Mouse (Mus musculus) embryo, embryonic 11 days (tissue): ENCODE data around the gene Ndufs5.
A peak's percentile ranks its signal among the peaks of the same experiment; 100 is the strongest.

Source experiments
- DNase-seq: peaks from one replicate; pipeline ENCODE4 v3.0.0-alpha.2; 2015

Gene Ndufs5

DNA sequence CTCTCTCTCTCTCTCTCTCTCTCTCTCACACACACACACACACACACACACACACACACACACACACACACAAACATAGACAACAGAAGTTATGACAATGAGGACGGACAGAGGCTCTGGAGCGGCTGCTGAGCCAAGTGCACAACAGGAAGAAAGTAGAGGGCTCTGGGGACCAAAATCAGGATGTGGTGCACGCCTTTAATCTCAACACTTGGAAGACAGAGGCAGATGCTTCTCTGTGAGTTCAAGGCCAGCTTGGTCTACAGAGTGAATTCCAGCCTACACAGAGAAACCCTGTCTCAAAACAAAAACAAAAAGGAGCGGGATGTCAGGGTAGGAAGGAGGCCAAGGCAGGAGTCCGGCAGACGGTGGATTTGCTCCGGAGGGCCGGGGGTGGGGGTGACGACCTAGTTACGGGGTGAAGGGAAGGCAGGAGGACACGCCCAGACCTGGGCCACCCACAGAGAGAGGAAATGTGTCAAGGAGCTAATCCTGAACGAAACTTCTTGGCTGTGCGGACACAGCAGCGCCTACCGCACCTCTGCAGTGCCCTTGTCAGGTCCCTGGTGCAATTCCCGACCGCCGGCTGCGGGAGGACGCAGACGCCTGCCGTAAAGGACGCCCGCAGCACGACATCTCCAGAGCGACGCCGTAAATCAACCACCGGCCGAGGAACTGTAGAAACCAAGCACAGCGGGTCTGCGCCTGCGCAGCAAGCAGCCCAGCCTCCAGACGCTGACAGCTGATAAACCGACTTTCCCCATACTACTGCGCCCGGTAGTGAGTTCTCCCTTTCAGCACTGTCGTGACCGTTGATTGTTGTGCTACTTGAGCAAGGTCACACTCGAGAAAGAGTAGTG, at the start of gene Ndufs5:
Gene Ndufs5 (minus strand): TSS at position 629 of the 860 bp plus-strand sequence.
- DNase-seq: peak; percentile 97

DNA sequence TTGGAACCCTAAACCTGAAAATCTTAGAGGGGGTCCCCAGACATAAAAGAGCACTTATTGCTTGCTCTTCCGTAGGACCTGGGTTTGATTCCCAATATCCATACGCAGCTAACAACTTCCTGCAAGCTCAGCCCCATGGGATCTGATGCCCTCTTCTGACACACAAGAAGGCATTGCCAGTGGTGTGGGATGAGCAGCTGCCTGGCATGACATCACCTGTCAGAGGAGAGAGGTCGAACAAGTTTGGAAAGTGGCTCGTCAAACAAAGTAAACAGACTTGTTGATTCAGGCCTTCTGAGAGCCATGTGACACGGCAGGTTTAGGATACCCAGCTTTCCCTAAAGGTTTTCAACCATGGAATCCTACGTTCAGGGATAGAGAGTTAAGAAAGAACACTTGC, 47.1 kb upstream of the Ndufs5 start:
- DNase-seq: no peak

DNA sequence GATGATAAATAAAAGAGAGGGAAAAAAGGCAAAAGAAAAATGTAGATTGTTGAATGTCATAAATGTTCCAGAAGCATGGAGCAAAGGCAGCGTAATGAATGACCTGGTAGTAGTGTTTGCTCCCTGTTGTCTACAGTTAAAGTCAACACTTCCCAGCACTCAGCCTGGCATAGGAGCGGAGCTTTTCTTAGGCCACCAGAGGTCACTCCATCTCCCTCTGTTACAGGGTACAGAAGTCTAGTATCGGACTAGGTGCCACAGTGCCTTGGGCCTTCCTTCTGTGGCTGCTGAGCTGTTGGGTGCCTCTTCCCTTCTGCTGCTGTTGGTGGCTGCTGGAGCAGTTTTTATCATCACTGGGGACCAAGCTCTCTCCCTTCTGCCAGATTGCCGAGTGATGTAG, 40.3 kb upstream of the Ndufs5 start:
- DNase-seq: peak; percentile 46

GRCm38 (mm10) chr4:123750707-123751312, 32.8 kb upstream of the Ndufs5 start:
- peak; percentile 9 for DNase-seq

DNA sequence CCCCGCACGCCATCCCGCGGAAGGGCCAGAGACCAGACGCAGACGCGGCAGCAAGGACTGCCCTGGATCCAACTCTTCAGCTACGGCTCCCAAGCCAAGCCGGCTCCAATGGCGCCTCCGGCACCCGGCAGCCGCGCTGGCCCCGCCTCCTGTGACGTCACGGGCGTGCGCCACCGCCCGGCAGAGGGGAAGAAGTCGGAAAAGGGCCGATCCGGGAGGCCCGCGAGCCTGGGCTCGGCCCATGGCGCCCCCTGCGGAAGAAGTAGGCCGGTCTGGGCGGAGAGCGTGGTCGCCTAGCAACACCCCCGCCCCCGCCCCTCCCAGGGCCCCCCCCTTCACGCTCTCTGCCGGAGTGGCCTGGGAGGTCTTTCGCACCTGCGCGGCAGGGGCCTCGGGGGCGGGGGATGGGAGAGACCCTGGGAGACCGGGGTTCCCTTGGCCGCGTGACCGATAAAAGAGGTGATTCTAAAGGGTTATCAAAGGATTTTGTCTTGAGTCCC, 32.2 kb upstream of the Ndufs5 start, which contains the start of gene Akirin1:
Gene Akirin1 (minus strand): TSS at position 194 of the 500 bp plus-strand sequence.
- DNase-seq: peak; percentile 97

GRCm38 (mm10) chr4:123749484-123750130, 31.6 kb upstream of the Ndufs5 start:
- peak; percentile 49 for DNase-seq

- DNase-seq: no peak
Observed at GRCm38 (mm10) chr4:123748726-123749415, 30.9 kb upstream of the Ndufs5 start.

DNA sequence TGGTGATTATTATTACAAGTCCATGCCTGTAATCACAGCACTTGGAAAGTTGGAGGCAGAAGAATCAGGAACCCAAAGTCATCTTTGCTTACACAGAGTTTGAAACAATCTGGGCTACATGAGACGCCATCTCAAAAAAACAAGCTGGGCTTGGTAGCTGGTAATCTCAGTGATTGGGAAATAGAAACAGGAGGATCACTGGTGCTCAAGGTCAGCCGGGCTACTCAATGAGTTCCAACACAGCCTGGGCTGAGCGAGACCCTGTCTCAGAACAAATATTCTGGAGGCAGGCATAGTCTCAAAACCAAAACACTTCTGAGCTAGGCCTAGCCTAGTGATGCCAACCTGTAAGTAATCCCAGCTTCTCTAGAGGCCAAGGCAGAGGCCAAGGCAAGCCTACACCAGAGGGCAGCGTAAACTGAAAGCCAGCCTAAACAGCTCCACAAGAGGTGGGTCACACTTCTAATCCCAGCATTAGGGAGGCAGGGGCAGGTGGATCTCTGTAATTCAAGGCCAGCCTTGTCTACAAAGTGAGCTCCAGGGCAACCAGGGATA, 27.3 kb upstream of the Ndufs5 start:
- DNase-seq: no peak

DNA sequence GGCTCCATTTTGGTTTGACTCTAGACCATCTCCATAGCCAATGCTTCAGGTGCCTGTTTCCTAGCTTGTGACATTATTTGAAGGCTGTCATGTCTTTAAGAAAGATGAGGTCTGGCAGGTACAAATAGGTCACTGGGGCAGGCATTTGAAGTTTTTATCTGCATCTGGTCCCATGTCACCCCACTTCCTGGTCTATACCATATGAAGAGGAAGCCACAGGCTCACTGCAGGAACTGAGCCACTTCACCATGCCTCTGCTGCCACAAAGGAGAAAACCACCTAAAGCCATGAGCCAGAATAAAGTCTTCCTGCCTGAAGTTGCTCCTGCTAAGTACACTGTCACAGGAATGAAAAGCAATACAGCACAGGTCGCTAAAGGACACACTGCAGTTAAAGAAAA, 24.9 kb upstream of the Ndufs5 start:
- no peak for DNase-seq

DNA sequence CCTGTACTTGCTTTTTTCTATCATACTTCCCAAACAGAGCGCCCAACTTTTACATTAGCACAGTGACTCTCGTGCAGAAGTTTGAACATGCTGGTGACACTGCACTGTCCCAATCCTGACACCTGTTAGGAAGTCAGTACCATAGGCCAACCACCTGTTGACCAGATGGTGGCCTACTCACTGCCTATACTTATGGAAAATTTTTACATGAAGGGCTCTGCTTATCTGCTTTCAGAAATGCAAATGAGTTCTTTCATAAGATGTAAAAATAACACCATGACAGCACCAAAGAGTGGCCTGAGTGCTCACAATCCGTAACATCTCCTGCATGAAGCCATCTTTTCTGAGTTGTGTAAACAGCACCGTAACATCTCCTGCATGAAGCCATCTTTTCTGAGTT, 20.7 kb upstream of the Ndufs5 start:
- DNase-seq: no peak

- no peak for DNase-seq
Observed at GRCm38 (mm10) chr4:123733532-123733931, 15.5 kb upstream of the Ndufs5 start.

GRCm38 (mm10) chr4:123732921-123733320, 14.9 kb upstream of the Ndufs5 start:
- no peak for DNase-seq

DNA sequence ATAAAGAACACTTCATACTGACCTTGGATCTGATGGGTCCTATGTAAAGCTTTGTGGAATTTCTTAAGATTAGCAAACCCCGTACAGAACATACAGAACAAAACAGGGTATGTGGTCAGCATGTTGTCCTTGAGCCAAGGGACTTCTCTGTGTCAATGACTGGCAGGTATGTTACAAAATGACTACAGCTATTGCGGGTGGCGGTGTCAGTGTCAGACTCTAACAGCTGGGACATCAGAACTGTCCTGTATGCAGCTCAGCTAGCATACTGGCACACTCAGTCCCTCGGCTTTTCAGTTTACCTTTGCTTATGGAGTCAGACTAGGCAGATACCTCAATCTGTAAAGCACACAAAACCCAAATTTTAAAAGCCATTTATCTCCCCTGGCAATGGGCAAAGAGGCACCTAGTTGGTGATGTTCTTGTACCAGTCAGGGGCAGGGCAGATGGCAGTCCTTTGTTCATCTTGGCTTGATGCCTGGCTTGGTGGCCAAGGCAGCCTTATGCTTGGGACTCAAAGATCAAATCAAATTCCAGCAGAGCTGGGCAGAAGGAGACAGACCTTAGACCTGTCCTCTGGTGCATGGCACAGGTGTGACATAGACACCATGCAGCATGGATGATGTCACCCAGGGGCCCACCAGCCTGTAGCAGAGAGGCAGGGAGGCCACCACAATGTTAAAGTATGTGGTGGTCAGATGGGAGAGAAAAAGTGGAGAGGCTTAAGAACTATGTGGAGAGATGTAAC, 14.3 kb upstream of the Ndufs5 start:
- DNase-seq: no peak

GRCm38 (mm10) chr4:123721761-123722160, 3.8 kb upstream of the Ndufs5 start:
- DNase-seq: no peak

DNA sequence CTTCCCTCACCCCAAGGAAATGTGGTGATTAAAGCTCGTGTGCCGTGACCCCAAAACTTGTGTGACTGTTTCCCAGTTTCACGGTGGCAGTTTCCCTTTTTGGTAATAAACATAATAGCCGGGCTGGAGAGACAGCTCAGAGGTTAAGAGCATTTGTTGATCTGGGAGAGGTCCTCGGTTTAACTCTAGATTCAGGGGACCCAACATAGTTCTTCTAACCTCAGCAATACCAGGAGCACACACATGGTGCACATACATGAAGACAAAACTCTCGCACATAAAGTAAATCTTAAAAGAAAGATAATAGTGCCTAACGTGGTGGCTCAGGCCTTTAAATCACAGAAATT, 405 bp upstream of the Ndufs5 start:
- DNase-seq: no peak

- DNase-seq: no peak
Observed at GRCm38 (mm10) chr4:123712431-123712830, 5.6 kb downstream of the Ndufs5 start.

DNA sequence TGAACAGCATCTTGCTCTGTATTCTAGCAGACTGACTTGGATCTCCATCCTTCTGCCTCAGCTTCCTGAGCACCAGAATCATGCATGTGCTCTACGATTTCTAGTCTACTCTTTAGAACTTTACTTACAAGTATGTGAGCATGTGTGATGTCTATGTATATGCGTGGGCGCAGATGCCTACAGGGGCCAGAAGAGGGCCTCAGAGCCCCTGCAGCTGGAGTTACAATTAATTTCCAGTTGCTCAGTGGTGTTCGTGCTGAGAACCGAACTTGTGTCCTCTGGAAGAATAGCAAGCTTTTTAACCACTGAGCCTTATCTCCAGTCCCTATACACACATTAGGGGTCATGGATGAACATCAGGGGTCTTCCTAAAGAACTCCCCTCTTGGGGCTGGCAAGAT, 10.7 kb downstream of the Ndufs5 start:
- no peak for DNase-seq

- DNase-seq: no peak
Observed at GRCm38 (mm10) chr4:123705340-123705739, 12.7 kb downstream of the Ndufs5 start.

DNA sequence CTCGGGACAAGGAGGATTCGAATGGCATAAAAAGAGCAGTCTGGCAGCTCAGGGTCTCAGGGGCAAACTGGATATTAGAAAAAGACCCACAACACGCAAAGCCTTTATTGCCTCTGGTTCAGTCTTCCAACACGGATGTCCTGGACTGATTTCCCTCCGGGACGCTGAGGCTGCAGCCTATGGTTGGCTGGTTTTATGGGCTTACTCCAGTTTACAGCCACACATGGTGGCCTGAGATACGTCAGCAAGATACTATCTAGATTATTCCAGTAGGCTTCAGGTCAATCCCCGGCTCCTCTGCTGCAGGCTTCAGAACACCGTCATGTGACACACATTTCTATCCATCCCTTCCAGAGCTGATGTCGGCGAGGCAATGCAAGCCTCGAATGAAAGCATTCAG, 24.6 kb downstream of the Ndufs5 start:
- DNase-seq: no peak

DNA sequence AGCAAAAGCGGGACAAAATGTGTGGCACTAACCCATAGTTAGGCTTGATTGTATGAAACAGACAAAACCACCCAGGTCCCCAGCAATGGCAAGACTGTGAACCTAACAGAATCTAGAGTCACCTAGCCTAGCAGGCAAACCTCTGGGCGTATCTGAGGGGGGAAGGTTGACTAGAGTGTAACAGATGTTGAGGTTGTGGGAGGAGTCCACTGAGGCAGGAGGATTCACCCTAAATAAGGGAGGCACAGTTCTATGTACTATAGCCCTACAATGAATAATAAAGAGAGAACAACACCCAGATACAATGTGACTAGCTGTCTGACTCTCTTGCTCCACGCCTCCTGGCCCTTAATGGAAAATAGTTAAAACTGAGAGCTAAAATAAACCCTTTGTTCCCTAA, 25.9 kb downstream of the Ndufs5 start:
- DNase-seq: no peak

DNA sequence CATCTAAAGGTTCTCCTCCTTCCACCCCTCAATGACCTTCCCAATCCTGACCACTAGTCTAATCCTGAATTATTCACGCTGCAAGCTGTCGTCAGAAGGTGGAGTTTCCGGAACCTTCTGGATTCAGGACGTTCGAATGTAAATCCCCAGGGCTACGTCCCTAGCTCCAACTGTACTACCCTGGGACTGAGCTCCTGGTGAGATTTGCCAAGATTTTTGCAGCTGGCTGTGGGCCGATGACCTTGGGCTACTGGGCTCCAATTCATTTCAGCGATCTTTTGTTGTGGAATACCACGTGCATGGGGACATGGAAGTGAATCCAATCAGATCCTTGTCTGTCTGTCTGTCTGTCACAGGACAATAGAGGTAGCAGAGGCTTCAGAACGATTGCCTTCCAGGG, 27.7 kb downstream of the Ndufs5 start:
- DNase-seq: no peak
